Mouse (Mus musculus) frontal cortex, adult 2 months (tissue): ENCODE measurements around the gene Ltbp1. TPM values are rescaled to one million over a fixed set of nuclear protein-coding genes. Genes with fewer than 3 reads are reported as not detected.

ENCODE experiments used
- DNase-seq, 2 experiments: peaks; one replicate each; pipeline ENCODE4 v3.0.0; 2022; ENCODE audit warnings: low spot score in 1 of 2; ENCODE audit errors: extremely low spot score in 1 of 2
- polyA plus RNA-seq: library from polyadenylated mRNA; depleted of rRNA; stranded (reverse); fragments of >200 nt; gene quantifications from 2 replicates; pipeline ENCODE4 v1.2.3, GENCODE M21; 2012

Gene Ltbp1
- polyA plus RNA-seq, 1 experiment, result 6.9 TPM

- no peak for DNase-seq
Measured at GRCm38 (mm10) chr17:75391429-75392192, 386.2 kb downstream of the Ltbp1 start.

GRCm38 (mm10) chr17:75406405-75406804 is 401.0 kb downstream of the Ltbp1 start:
- DNase-seq, result peak in 1 of 2 experiments; percentile 70

- DNase-seq, result no peak
Measured at GRCm38 (mm10) chr17:75416861-75417260, 411.5 kb downstream of the Ltbp1 start.

GRCm38 (mm10) chr17:75434152-75434551 is 428.8 kb downstream of the Ltbp1 start:
- DNase-seq, result no peak

GRCm38 (mm10) chr17:75434871-75435270 is 429.5 kb downstream of the Ltbp1 start:
- no peak for DNase-seq

- no peak for DNase-seq
Measured at GRCm38 (mm10) chr17:75435599-75435998, 430.2 kb downstream of the Ltbp1 start, which contains the start of gene Rasgrp3. Gene Rasgrp3, plus strand, starts transcription at chr17:75435896.

- no peak for DNase-seq
Measured at GRCm38 (mm10) chr17:75436095-75436494, 430.7 kb downstream of the Ltbp1 start.

GRCm38 (mm10) chr17:75436819-75437218 is 431.5 kb downstream of the Ltbp1 start:
- DNase-seq, result no peak

GRCm38 (mm10) chr17:75437239-75437750 is 431.9 kb downstream of the Ltbp1 start:
- no peak for DNase-seq

GRCm38 (mm10) chr17:75438162-75438561 is 432.8 kb downstream of the Ltbp1 start:
- DNase-seq, result no peak

- DNase-seq, result no peak
Measured at GRCm38 (mm10) chr17:75439062-75439461, 433.7 kb downstream of the Ltbp1 start.

GRCm38 (mm10) chr17:75440619-75441018 is 435.3 kb downstream of the Ltbp1 start:
- no peak for DNase-seq

- no peak for DNase-seq
Measured at GRCm38 (mm10) chr17:75441260-75441830, 436.0 kb downstream of the Ltbp1 start.
